ENCODE assay signal across 8 mouse cellular contexts in genomic region chr17:24550416-24551049, GRCm38 (mm10). TPM values are rescaled to one million over a fixed set of nuclear protein-coding genes. Genes with fewer than 3 reads are reported as not detected.
DNase-seq lines count a peak whose midpoint lies in the region; ATAC-seq and TF ChIP-seq lines count a peak whose summit lies in the region.

No protein-coding gene starts in this region.

- peaks cover 13% of the 10 kb centered on the region for H3K4me1 ChIP-seq in cerebellum, adult 2 months (ENCODE audit: control insufficient read depth, insufficient read depth, low read length)

- under 1% methylated on average over 44 of the region's 44 CpGs for WGBS in cerebellum, adult 2 months

- ATAC-seq in inflammation-experienced regulatory T-cells, adult 6 months, result no peak

- H3K27ac ChIP-seq in cerebellum, adult 2 months (ENCODE audit: insufficient read depth, low read length), result peak overlapping the region; percentile 90

- peak overlapping the region; percentile 70 for H3K4me3 ChIP-seq in cerebellum, adult 2 months (replicated peaks; ENCODE audit: insufficient read depth, low read depth, low read length)

- peak; percentile 88 for DNase-seq in Muller cell, postnatal 12 days (ENCODE audit: inconsistent ontology term)
- peak; percentile 85 to 86 for DNase-seq in cerebellum, adult 2 months
- peak; percentile 56 for DNase-seq in forelimb bud, embryonic 11.5 days (ENCODE audit: low read depth, low spot score)
- DNase-seq in heart, postnatal 4 days, result peak; percentile 81
- peak; percentile 70 to 72 for DNase-seq in layer of hippocampus, postnatal 14 days (ENCODE audit: low spot score in 2 of 2)
- DNase-seq in lung, postnatal 25 days (ENCODE audit: low spot score), result peak; percentile 71
- peak; percentile 88 to 91 for DNase-seq in right cerebral cortex, postnatal 10 days (ENCODE audit: low spot score in 2 of 2)

- TF ChIP-seq CTCF in cerebellum, adult 2 months (IDR thresholded peaks at IDR 0.05; ENCODE audit: borderline replicate concordance, insufficient read depth, low read depth, low read length), result no peak

- no peaks in the 10 kb centered on the region for H3K27me3 ChIP-seq in cerebellum, adult 2 months (ENCODE audit: control insufficient read depth, insufficient read depth, low read length)

- no peak for TF ChIP-seq POLR2A in cerebellum, adult 2 months (IDR thresholded peaks at IDR 0.05; ENCODE audit: borderline replicate concordance, insufficient read depth, low read length)

RNA-seq across cellular contexts. Expression of gene Pkd1, which starts 0.9 kb away (rescaled TPM):
- polyA plus RNA-seq in cerebellum, adult 2 months (2012; rRNA removed), result 122 and 132 TPM in 2 replicates
- 10 to 100 TPM; 50.1 to 52.6 TPM for total RNA-seq in heart, postnatal 4 days (2021)
- total RNA-seq in layer of hippocampus, postnatal 14 days (2021), result 10 to 100 TPM; 71.1 to 85.9 TPM
- polyA plus RNA-seq in inflammation-experienced regulatory T-cells, adult 6 months (2017; shearing (Covaris generic)), result 10 to 100 TPM in 2 of 3 experiments, 1 to 10 TPM in 1; 9.9 to 32.6 (median 22.6) TPM

RNA-seq across cellular contexts. Expression of gene Rab26, which starts 16.5 kb away (rescaled TPM):
- polyA plus RNA-seq in cerebellum, adult 2 months (2012; rRNA removed), result 21.7 and 22.6 TPM in 2 replicates
- under 1 TPM; 0.27 to 0.38 TPM for total RNA-seq in heart, postnatal 4 days (2021)
- 10 to 100 TPM; 60.1 to 69.3 TPM for total RNA-seq in layer of hippocampus, postnatal 14 days (2021)
- polyA plus RNA-seq in inflammation-experienced regulatory T-cells, adult 6 months (2017; shearing (Covaris generic)), result 1 to 10 TPM; 1.1 to 6.5 (median 2.0) TPM

RNA-seq across cellular contexts. Expression of gene Traf7, which starts 22.8 kb away (rescaled TPM):
- polyA plus RNA-seq in cerebellum, adult 2 months (2012; rRNA removed), result 197 and 198 TPM in 2 replicates
- 100 to 1,000 TPM in 1 of 2 experiments, 10 to 100 TPM in 1; 97.6 to 106 TPM for total RNA-seq in heart, postnatal 4 days (2021)
- total RNA-seq in layer of hippocampus, postnatal 14 days (2021), result 10 to 100 TPM; 93.6 to 96.0 TPM
- polyA plus RNA-seq in inflammation-experienced regulatory T-cells, adult 6 months (2017; shearing (Covaris generic)), result 10 to 100 TPM; 45.5 to 54.2 (median 53.7) TPM

Comparison
In these comparisons a context has a peak if more than half of its experiments do, and no peak if none do; other contexts are left out.
1. RNA of gene Rab26, which starts 16.5 kb away (total RNA-seq): 60.1 to 69.3 TPM in layer of hippocampus, postnatal 14 days; 0.27 to 0.38 TPM in heart, postnatal 4 days; every median in the first group is over 10 times any median in the second.
2. Peak in every context shown above with its lines, with median percentiles within 50 percentile points of each other: DNase-seq.